Mouse (Mus musculus) erythroblast, embryonic 14.5 days (primary cell): Measurements from ENCODE around the gene Chd3. TPM values are rescaled to one million over a fixed set of nuclear protein-coding genes. Genes with fewer than 3 reads are reported as not detected.

Source experiments
- H3K27me3 ChIP-seq: 2 replicates; pipeline ENCODE4 v1.6.1; 2012; ENCODE audit warnings: inconsistent platforms; ENCODE audit not compliant: control insufficient read depth
- H3K36me3 ChIP-seq: 2 replicates; pipeline ENCODE4 v1.6.1; 2012; ENCODE audit warnings: mild to moderate bottlenecking, inconsistent platforms; ENCODE audit not compliant: control insufficient read depth
- H3K4me1 ChIP-seq: 2 replicates; pipeline ENCODE4 v1.6.1; 2012; ENCODE audit warnings: inconsistent platforms; ENCODE audit not compliant: control insufficient read depth
- H3K4me3 ChIP-seq: replicated peaks from 2 replicates; pipeline ENCODE3; 2012; ENCODE audit warnings: moderate library complexity, mild to moderate bottlenecking, inconsistent platforms
- H3K9me3 ChIP-seq: 2 replicates; pipeline ENCODE4 v1.6.1; 2012; ENCODE audit warnings: low read length, inconsistent platforms, mixed read lengths; ENCODE audit not compliant: control insufficient read depth
- GATA1 ChIP-seq: IDR thresholded peaks from 2 replicates; pipeline ENCODE4 v1.6.1; 2012; ENCODE audit warnings: low read length, inconsistent platforms, mixed read lengths
- TAL1 ChIP-seq: IDR thresholded peaks from 3 replicates; pipeline ENCODE4 v1.6.1; 2012; ENCODE audit warnings: low read length, inconsistent platforms, mixed read lengths
- polyA plus RNA-seq: library from polyadenylated mRNA; stranded (reverse); fragments of >175 nt; gene quantifications from 2 replicates; pipeline ENCODE4 v1.2.3, GENCODE M21; 2012

The Chd3 gene
- polyA plus RNA-seq, 1 experiment, result 1.8 TPM

DNA sequence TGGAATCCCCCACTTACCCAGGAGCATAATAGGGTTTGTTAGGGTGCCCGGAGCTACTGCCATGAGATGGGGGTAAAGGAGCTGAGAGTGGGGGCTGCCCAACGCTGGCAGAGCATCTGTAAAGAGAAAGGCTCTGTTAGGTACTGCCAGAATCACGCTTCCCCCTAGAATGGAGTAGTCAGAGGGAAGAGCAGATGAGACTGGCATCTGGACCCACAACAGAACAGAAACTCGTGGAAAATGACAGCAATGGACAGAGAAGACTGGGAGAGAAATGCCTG, 38.5 kb upstream of the Chd3 start:
- Histone ChIP-seq H3K27me3 (no peaks in the 10 kb centered on the region), H3K9me3 (no peaks in the 10 kb centered on the region), H3K4me1 (peaks cover 56% of the 10 kb centered on the region), H3K4me3 (peak overlapping the region; percentile 92), H3K36me3 (peaks cover 42% of the 10 kb centered on the region)
- TF ChIP-seq GATA1 (no peak), TAL1 (no peak)

DNA sequence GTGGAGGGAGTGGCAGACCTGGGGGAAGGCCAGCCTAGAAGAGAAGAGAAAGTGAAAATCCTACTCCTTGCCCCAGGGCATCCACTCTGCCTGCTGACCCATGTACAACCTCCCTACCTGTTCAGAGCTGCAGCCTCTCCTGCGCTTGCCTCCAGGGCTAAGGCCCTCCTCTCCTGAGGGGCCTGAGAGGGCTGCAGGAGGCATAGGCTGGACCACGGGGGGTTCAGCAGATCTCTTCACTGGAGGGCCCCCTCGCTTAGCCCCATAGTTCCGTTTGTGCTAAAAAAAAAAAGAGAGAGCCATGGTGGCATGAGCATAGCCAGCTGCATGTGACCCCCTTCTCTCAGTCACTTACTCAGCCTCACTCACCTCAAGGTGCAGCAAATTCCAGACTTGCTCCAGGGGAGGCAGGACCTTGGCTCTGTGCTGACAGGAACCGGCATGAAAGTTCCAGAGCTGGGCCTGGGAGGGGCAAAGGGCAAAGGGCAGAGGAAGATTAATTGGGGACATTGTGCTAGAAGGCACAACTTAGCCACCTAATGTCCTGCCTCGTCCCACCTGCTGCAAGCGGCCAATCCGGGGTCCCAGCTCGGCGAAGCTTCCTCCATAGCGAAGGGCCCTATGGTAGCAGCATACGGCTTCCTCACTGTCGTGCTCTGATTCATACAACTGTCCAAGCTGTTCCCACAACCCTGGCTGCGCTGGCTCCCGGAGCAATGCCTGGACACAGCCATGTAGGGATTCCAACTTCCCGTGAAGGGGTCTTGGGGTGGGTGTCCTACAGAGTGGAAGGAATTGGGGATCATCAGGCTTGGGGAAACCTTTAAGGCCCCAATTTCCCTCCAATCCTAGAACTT, 37.9 kb upstream of the Chd3 start:
- TF ChIP-seq TAL1 (no peak), GATA1 (no peak)
- H3K4me3 ChIP-seq, result no peak overlapping the region
- H3K9me3 ChIP-seq, result no peaks in the 10 kb centered on the region
- no peaks in the 10 kb centered on the region for H3K27me3 ChIP-seq
- peaks cover 51% of the 10 kb centered on the region for H3K4me1 ChIP-seq
- peaks cover 44% of the 10 kb centered on the region for H3K36me3 ChIP-seq

DNA sequence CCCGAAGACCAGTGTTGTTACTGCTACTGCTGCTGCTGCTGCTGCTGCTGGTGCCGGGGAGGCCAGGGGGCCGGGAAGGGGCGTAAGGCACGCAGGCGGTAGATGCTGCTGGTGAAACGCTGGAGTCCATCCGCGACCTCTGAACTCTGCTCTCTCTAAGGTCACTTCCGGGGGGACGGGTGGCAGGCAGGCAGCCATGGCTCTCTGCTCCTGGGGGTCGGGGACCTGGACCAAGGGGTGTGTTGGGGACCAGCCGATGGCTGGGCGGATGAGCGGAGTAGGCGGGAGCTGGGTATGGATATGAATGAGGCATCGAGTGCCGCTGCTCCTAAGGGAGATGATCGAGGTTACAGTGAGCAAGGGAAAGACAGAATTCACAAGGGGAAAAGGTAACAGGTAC, 37.1 kb upstream of the Chd3 start:
- no peak for TF ChIP-seq GATA1
- TF ChIP-seq TAL1, result no peak
- Histone ChIP-seq H3K4me3 (no peak overlapping the region), H3K27me3 (no peaks in the 10 kb centered on the region), H3K9me3 (no peaks in the 10 kb centered on the region), H3K36me3 (peaks cover 52% of the 10 kb centered on the region), H3K4me1 (peaks cover 50% of the 10 kb centered on the region)

DNA sequence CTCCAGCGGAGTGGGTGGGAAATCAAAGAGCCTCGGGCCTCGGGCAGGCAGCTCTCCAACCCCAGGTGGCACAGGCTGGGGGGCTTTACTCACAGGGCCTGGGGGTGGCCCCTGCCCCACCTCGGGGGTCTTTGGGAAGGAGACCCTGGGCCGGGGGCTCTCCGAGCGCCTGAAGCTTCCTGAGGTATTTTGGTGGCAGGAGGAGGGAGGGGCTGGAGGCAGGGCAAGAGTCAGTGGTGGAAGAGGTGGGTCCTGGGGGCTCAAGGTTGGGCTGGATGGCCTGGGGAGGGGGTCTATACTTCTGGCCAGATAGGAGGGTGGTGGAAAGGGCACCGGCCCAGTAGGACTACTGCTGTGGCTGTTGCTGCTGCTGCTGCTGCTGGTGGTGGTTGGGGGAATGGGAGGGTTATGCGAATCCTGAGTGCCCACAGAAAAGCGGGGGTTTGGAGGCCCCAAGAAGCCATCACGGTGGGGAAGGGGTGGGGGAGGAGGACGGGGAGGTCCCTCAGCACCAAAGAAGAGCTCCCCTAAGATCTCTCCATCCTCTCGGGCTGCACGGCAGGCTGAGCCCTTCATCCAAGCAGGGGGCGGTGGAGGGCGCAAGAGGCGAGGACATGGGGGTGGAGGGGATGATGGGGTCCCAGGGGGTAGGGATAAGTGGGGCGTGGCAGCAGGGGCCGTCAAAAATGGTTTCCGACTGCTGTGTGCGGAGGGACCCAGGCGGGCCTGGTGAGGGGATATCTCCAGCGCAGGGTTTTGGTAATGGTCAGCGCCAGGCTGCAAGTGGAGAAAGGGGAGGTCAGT, 36.4 kb upstream of the Chd3 start:
- H3K27me3 ChIP-seq, result no peaks in the 10 kb centered on the region
- H3K4me3 ChIP-seq, result no peak overlapping the region
- TF ChIP-seq TAL1 (no peak), GATA1 (no peak)
- peaks cover 59% of the 10 kb centered on the region for H3K36me3 ChIP-seq
- peaks cover 48% of the 10 kb centered on the region for H3K4me1 ChIP-seq
- H3K9me3 ChIP-seq, result peaks cover 2% of the 10 kb centered on the region

DNA sequence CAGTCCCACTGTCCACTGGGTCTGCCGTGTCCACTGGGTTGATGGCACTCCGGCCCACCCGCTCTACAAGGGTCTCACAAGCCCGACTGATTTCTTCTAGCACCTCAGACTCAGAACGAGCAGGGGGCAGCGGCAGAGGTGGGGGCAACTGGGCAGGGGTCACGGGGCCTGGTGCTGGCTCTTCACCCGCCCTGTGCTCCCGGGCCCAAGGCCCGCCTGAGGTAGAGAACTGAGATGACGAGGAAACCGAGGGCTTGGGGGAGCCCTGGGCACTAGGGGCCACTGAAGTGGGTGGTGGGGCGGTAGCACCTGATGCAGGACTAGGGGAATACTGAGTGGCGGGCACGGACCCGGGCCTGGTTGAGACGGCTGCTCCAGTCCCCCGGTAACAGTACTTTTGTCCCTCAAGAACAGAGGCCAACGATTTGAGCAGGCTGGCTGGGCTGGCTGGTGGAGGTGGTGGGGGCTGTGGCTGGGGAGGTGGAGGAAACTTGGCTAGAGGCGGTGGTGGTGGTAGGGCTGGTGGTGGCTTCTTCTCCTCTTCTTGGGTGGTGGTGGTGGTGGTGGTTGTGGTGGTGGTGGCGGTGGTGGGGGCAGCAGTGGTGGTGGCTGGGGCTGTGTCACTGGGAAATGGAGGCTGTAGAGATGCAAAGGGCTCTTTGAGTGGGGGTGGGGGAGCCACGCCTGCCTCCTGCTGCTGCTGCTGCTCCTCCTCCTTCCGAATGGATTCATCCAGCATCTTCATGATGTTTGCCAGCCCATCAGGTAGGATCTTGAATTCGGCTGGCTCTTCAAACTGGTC, 35.6 kb upstream of the Chd3 start:
- no peak for TF ChIP-seq GATA1
- TF ChIP-seq TAL1, result no peak
- peaks cover 67% of the 10 kb centered on the region for H3K36me3 ChIP-seq
- peaks cover 4% of the 10 kb centered on the region for H3K27me3 ChIP-seq
- H3K4me1 ChIP-seq, result peaks cover 43% of the 10 kb centered on the region
- H3K4me3 ChIP-seq, result no peak overlapping the region
- H3K9me3 ChIP-seq, result peaks cover 8% of the 10 kb centered on the region

DNA sequence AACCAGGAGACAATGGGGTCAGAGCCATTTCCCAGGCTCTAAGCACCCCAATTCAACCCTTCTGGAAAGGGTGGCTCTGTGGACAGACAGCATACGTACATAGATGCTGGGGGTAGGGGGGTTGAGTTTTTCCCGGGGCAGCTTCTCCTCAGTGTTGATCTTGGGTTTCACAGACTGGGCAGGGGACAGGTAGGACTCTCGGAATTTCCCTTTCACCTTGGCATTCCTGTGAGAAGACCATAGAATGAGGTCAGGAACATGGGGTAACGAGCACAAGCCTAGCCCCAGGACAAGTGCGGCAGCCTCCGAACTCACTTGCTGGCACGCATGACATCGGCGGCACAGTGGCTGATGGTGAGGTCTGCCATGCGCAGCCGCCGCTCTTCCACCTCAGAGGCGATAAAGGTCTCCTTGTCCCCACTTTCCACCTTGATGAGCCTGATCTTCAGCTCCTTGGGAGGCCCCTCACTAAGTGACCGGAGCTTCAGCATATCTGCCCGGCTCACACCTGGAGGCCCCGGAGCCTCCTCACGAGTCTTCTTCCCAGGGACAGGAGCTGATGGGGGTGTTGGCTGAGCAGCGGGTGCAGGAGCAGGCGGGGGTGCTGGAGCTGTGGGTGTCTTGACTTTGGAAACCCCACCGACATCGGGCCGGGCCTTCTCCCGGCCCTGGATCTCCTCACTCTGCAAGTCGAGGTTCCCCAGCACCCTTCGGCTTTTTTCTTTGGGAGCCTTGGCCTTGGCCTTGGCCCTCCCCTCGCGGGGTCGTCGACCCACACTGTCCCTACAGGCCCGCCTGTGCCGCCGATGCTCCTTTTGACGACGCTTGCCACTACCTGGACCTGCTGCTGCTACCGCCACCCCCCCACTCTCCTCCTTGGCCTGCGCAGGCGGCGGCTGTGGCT, 34.7 kb upstream of the Chd3 start:
- Histone ChIP-seq H3K27me3 (peaks cover 7% of the 10 kb centered on the region), H3K36me3 (peaks cover 70% of the 10 kb centered on the region), H3K4me1 (peaks cover 36% of the 10 kb centered on the region), H3K4me3 (no peak overlapping the region), H3K9me3 (peaks cover 10% of the 10 kb centered on the region)
- TF ChIP-seq GATA1 (no peak), TAL1 (no peak)

DNA sequence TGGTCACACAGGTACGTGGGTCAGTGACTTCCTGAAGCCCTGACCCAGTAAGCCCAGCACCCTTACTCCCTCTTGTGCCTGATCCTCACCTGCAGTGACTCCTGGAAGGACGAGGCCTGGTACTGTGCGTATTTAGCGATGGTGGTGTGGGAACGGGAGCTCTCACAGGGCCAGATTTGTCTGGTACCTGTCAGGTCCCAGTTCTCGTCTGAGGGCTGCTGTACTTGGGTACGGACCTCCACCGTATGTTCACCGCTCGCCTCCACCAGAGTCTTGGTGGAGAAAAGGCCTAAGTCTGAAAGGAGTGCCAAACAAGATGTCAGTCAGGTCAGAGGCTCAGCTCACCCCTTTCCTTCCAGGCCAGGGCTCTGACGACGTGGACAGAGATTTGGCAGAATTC, 32.8 kb upstream of the Chd3 start:
- peaks cover 30% of the 10 kb centered on the region for H3K4me1 ChIP-seq
- H3K36me3 ChIP-seq, result peaks cover 67% of the 10 kb centered on the region
- H3K27me3 ChIP-seq, result peaks cover 22% of the 10 kb centered on the region
- TF ChIP-seq TAL1, result no peak
- TF ChIP-seq GATA1, result no peak
- H3K9me3 ChIP-seq, result peaks cover 10% of the 10 kb centered on the region
- no peak overlapping the region for H3K4me3 ChIP-seq

DNA sequence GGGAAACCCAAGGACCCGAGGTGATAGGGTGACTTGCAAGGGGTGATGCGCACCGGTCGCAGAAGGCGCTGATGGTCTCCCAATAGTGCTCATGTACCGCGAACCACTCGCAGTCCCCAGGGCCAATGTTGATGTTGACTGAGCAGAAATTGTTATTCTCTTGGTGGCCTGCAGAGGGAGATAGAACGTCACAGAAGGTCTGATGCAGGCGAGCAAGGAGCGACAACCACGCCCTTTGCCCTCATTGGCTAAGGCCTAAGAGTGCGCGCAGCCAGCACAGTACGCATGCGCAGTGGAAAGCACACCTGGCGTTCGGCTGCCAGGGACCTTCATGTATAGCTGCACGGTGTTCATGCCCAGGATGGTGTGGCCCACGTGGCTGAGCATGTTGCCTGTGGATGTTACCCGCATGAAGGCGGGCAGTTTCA, 32.0 kb upstream of the Chd3 start:
- H3K4me3 ChIP-seq, result peak overlapping the region; percentile 11
- H3K36me3 ChIP-seq, result peaks cover 60% of the 10 kb centered on the region
- peaks cover 25% of the 10 kb centered on the region for H3K27me3 ChIP-seq

More for the DNA sequence above, 32.0 kb upstream of the Chd3 start:
- peaks cover 37% of the 10 kb centered on the region for H3K4me1 ChIP-seq
- peaks cover 10% of the 10 kb centered on the region for H3K9me3 ChIP-seq
- no peak for TF ChIP-seq TAL1
- no peak for TF ChIP-seq GATA1
